Mouse (Mus musculus) limb, embryonic 12.5 days (tissue): ENCODE results near the gene Sh3bp2. TPM values are rescaled to one million over a fixed set of nuclear protein-coding genes. Genes with fewer than 3 reads are reported as not detected.
A peak's percentile ranks its signal among the peaks of the same experiment; 100 is the strongest.
"Not testable (repeated sequence)": the region's sequence is repeated elsewhere in the genome, so short reads cannot be mapped to it uniquely, and the experiment has no call there.

Experiments used
- ATAC-seq: fragments of 200-750 bp; cut with Nextera tagmentation; 2 replicates; pipeline ENCODE4 v1.8.0; 2017; ENCODE audit warnings: low read depth, moderate TSS enrichment; ENCODE audit not compliant: insufficient number of reproducible peaks, insufficient read depth, low FRiP score, low TSS enrichment
- H3K27ac ChIP-seq: fragments of 300-500 bp; sonication (generic); 2 replicates; pipeline ENCODE4 v1.5.1; 2016; ENCODE audit warnings: mild to moderate bottlenecking, moderate library complexity
- H3K27me3 ChIP-seq: fragments of 300-500 bp; sonication (generic); 2 replicates; pipeline ENCODE4 v1.6.1; 2016; ENCODE audit warnings: mild to moderate bottlenecking, moderate library complexity
- H3K36me3 ChIP-seq: fragments of 300-500 bp; sonication (generic); 2 replicates; pipeline ENCODE4 v1.6.1; 2016; ENCODE audit warnings: mild to moderate bottlenecking, moderate library complexity
- H3K4me1 ChIP-seq: fragments of 300-500 bp; sonication (generic); replicated peaks from 2 replicates; pipeline ENCODE4 v1.6.1; 2016
- H3K4me2 ChIP-seq: fragments of 300-500 bp; sonication (generic); 2 replicates; pipeline ENCODE4 v1.6.1; 2016; ENCODE audit warnings: mild to moderate bottlenecking, moderate library complexity
- H3K4me3 ChIP-seq: fragments of 300-500 bp; sonication (generic); replicated peaks from 2 replicates; pipeline ENCODE4 v1.5.1; 2016; ENCODE audit warnings: mild to moderate bottlenecking
- H3K9ac ChIP-seq: fragments of 300-500 bp; sonication (generic); replicated peaks from 2 replicates; pipeline ENCODE4 v1.6.1; 2016; ENCODE audit warnings: mild to moderate bottlenecking, moderate library complexity
- H3K9me3 ChIP-seq: fragments of 300-500 bp; sonication (generic); 2 replicates; pipeline ENCODE4 v1.6.1; 2016; ENCODE audit warnings: mild to moderate bottlenecking, moderate library complexity
- WGBS: fragments of 180-500 bp; shearing (Covaris S2); methylation state at CpG from one replicate; pipeline ENCODE4 v1.1.7; 2016; 5-methylcytosine and 5-hydroxymethylcytosine counted together
- polyA plus RNA-seq: library from polyadenylated mRNA; unstranded; fragments of >200 nt; fragmentation: Nextera tagmentation; extraction: Ambion mirVana; gene quantifications from 2 replicates; pipeline ENCODE4 v1.2.1, GENCODE M21; 2016

Sh3bp2 gene
- polyA plus RNA-seq, 1 experiment from 2014 or later: 12.0 TPM

- H3K4me3 ChIP-seq: peak overlapping the region; percentile 92
- not testable (repeated sequence) for H3K9me3 ChIP-seq, ATAC-seq, H3K36me3 ChIP-seq, H3K27me3 ChIP-seq
- H3K27ac ChIP-seq: peak overlapping the region; percentile 64; the same call in 1 of the 2 replicates
- peak overlapping the region; percentile 98; the same call in 1 of the 2 replicates for H3K9ac ChIP-seq
- WGBS: 47% methylated on average over 4 of the region's 4 CpGs
- H3K4me1 ChIP-seq: peaks cover 15% of the 10 kb centered on the region
- H3K4me2 ChIP-seq: peak overlapping the region; percentile 69; the same call in 1 of the 2 replicates
Observed at GRCm38 (mm10) chr5:34572568-34572967, 46.9 kb downstream of the Sh3bp2 start.

GRCm38 (mm10) chr5:34573268-34574221 lies 47.9 kb downstream of the Sh3bp2 start, which contains the start of gene Add1:
Gene Add1 (plus strand): TSS chr5:34573664.
- peak within 1 kb of the TSS; percentile 92 for H3K4me3 ChIP-seq
- ATAC-seq: peak; percentile 100

GRCm38 (mm10) chr5:34574721-34575120 lies 49.1 kb downstream of the Sh3bp2 start:
- H3K27ac ChIP-seq: 0 out of 2 replicates have a peak overlapping the region, but pooled peaks have one; percentile 5
- peak overlapping the region; percentile 98 for H3K9ac ChIP-seq
- WGBS: 41% methylated on average over 10 of the region's 10 CpGs
- H3K4me2 ChIP-seq: peak overlapping the region; percentile 67
- peaks cover 4% of the 10 kb centered on the region; the same call in 1 of the 2 replicates for H3K36me3 ChIP-seq
- no peak for ATAC-seq
- H3K9me3 ChIP-seq: no peaks in the 10 kb centered on the region
- no peaks in the 10 kb centered on the region for H3K27me3 ChIP-seq
- H3K4me1 ChIP-seq: peaks cover 15% of the 10 kb centered on the region
- peak overlapping the region; percentile 92 for H3K4me3 ChIP-seq

More at GRCm38 (mm10) chr5:34573268-34574221, 47.9 kb downstream of the Sh3bp2 start, which contains the start of gene Add1:
- WGBS: under 1% methylated on average over 84 of the region's 84 CpGs
- Histone ChIP-seq H3K36me3 (peaks cover 4% of the 10 kb centered on the region; the same call in 1 of the 2 replicates), H3K4me1 (peaks cover 15% of the 10 kb centered on the region), H3K27ac (peak within 1 kb of the TSS; percentile 91), H3K9me3 (no peaks in the 10 kb centered on the region), H3K27me3 (no peaks in the 10 kb centered on the region), H3K9ac (peak within 1 kb of the TSS; percentile 98), H3K4me2 (peak within 1 kb of the TSS; percentile 69)

- no peak overlapping the region for H3K4me3 ChIP-seq
- no peak for ATAC-seq
- H3K27me3 ChIP-seq: no peaks in the 10 kb centered on the region
- H3K27ac ChIP-seq: no peak overlapping the region
- peaks cover 4% of the 10 kb centered on the region; the same call in 1 of the 2 replicates for H3K36me3 ChIP-seq
- H3K9ac ChIP-seq: no peak overlapping the region
- no peak overlapping the region for H3K4me2 ChIP-seq
- H3K9me3 ChIP-seq: no peaks in the 10 kb centered on the region
- H3K4me1 ChIP-seq: peaks cover 15% of the 10 kb centered on the region
- WGBS: 92% methylated on average over 1 of the region's 1 CpGs
Observed at GRCm38 (mm10) chr5:34576286-34576685, 50.6 kb downstream of the Sh3bp2 start.

GRCm38 (mm10) chr5:34578038-34578655 lies 52.5 kb downstream of the Sh3bp2 start:
- WGBS: 96% methylated on average over 7 of the region's 7 CpGs
- no peak overlapping the region for H3K27ac ChIP-seq
- peaks cover 17% of the 10 kb centered on the region for H3K4me1 ChIP-seq
- H3K36me3 ChIP-seq: peaks cover 4% of the 10 kb centered on the region; the same call in 1 of the 2 replicates
- H3K27me3 ChIP-seq: no peaks in the 10 kb centered on the region
- H3K4me2 ChIP-seq: no peak overlapping the region
- H3K9me3 ChIP-seq: no peaks in the 10 kb centered on the region
- no peak for ATAC-seq
- no peak overlapping the region for H3K9ac ChIP-seq
- H3K4me3 ChIP-seq: no peak overlapping the region

GRCm38 (mm10) chr5:34579377-34579776 lies 53.7 kb downstream of the Sh3bp2 start:
- WGBS: 87% methylated on average over 3 of the region's 3 CpGs
- Histone ChIP-seq H3K27ac (no peak overlapping the region), H3K9me3 (no peaks in the 10 kb centered on the region), H3K36me3 (peaks cover 11% of the 10 kb centered on the region; the same call in 1 of the 2 replicates), H3K4me3 (no peak overlapping the region), H3K9ac (no peak overlapping the region), H3K4me1 (peaks cover 17% of the 10 kb centered on the region), H3K4me2 (no peak overlapping the region), H3K27me3 (no peaks in the 10 kb centered on the region)
- ATAC-seq: no peak

- H3K27ac ChIP-seq, H3K4me1 ChIP-seq, H3K27me3 ChIP-seq, H3K9me3 ChIP-seq, H3K4me3 ChIP-seq, H3K9ac ChIP-seq: not testable (repeated sequence)
- Histone ChIP-seq H3K4me2 (peak overlapping the region; percentile 8; the same call in 1 of the 2 replicates), H3K36me3 (peaks cover 11% of the 10 kb centered on the region; the same call in 1 of the 2 replicates)
- WGBS: 57% methylated on average over 10 of the region's 10 CpGs
- ATAC-seq: peak; percentile 42; the same call in 1 of the 2 replicates
Observed at GRCm38 (mm10) chr5:34581671-34582313, 56.2 kb downstream of the Sh3bp2 start.

GRCm38 (mm10) chr5:34582314-34582675 lies 56.7 kb downstream of the Sh3bp2 start:
- Histone ChIP-seq H3K4me1 (peaks cover 5% of the 10 kb centered on the region; the same call in 1 of the 2 replicates), H3K9ac (no peak overlapping the region), H3K9me3 (no peaks in the 10 kb centered on the region), H3K4me2 (no peak overlapping the region), H3K27ac (no peak overlapping the region), H3K36me3 (peaks cover 11% of the 10 kb centered on the region; the same call in 1 of the 2 replicates), H3K4me3 (no peak overlapping the region), H3K27me3 (no peaks in the 10 kb centered on the region)
- 86% methylated on average over 5 of the region's 5 CpGs for WGBS
- ATAC-seq: no peak

- no peak overlapping the region for H3K4me3 ChIP-seq
- 68% methylated on average over 5 of the region's 5 CpGs for WGBS
- no peaks in the 10 kb centered on the region for H3K27me3 ChIP-seq
- no peak for ATAC-seq
- no peak overlapping the region for H3K27ac ChIP-seq
- peaks cover 10% of the 10 kb centered on the region for H3K4me1 ChIP-seq
- no peaks in the 10 kb centered on the region for H3K9me3 ChIP-seq
- no peak overlapping the region for H3K9ac ChIP-seq
- H3K36me3 ChIP-seq: 0 out of 2 replicates have a peak, but pooled peaks cover 7% of the 10 kb centered on the region
- H3K4me2 ChIP-seq: no peak overlapping the region
Observed at GRCm38 (mm10) chr5:34585216-34585615, 59.6 kb downstream of the Sh3bp2 start.

GRCm38 (mm10) chr5:34587881-34588280 lies 62.2 kb downstream of the Sh3bp2 start:
- Histone ChIP-seq H3K4me3 (no peak overlapping the region), H3K27ac (no peak overlapping the region), H3K9ac (no peak overlapping the region), H3K27me3 (no peaks in the 10 kb centered on the region), H3K4me1 (peaks cover 6% of the 10 kb centered on the region; the same call in 1 of the 2 replicates), H3K36me3 (0 out of 2 replicates have a peak, but pooled peaks cover 7% of the 10 kb centered on the region), H3K9me3 (no peaks in the 10 kb centered on the region), H3K4me2 (no peak overlapping the region)
- WGBS: 89% methylated on average over 5 of the region's 5 CpGs
- no peak for ATAC-seq
